Mouse (Mus musculus): ENCODE data around the gene Arhgap1. TPM values are rescaled to one million over a fixed set of nuclear protein-coding genes. Genes with fewer than 3 reads are reported as not detected.
"Not testable (repeated sequence)": the region's sequence is repeated elsewhere in the genome, so short reads cannot be mapped to it uniquely, and the experiment has no call there.

The Arhgap1 gene
- total RNA-seq (2021): 10 to 100 TPM; 33.2 to 36.0 TPM
- long read RNA-seq, experiment 1, partial matches to known transcripts: 11 of 22 reads
- long read RNA-seq, experiment 1, other reads (novel, unspliced or antisense): 5 of 22 reads
- long read RNA-seq, experiment 2, partial matches to known transcripts: 2 of 15 reads
- long read RNA-seq, experiment 2, other reads (novel, unspliced or antisense): 4 of 15 reads

DNA sequence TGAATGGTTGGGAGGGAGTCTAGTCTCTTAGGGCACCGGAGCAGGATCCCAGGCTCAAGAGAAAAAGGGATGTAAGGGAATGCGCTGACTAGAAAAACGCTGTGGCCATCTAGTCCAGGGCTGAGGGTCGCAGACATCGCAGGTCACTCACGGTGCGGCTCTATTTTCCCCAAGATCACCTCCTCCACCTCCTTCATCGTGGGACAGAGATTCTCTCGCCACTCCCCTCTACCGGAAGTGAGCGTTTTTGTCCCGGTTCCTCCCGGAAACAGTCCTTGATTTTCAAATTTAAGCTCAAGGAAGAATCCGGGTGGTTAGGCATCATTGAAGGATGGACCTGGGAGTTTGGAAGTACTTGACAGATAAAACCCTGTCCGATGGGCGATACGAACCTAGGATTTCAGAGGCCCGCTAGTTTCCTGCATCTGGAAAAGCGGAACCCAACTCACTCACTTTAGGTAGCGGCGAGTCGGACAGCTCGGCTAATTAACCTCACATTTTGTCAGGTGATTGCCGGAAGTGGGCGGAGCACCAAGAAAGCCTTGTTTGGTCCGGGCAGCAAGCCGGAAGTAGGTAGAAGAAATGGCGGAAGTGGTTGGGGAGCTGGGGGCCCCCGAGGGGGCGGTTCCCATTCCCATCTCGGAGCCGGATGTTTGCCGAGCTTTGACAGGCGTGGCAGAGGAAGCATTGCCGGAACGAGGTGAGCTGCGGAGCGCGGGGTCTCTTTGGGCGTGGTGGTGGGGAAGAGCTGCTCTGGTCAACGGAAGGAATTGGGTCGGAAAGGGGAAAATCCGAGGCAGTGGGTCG is at the start of gene Arhgap1, which contains the start of gene Zfp408:
Arhgap1 (plus strand) TSS at position 308 of the 807 bp plus-strand sequence.
Zfp408 (minus strand) TSS at position 239 of the 807 bp plus-strand sequence.
- peak; percentile 95 to 97 for DNase-seq
- intact Hi-C loops (cut with DNase I): no loop called here

DNA sequence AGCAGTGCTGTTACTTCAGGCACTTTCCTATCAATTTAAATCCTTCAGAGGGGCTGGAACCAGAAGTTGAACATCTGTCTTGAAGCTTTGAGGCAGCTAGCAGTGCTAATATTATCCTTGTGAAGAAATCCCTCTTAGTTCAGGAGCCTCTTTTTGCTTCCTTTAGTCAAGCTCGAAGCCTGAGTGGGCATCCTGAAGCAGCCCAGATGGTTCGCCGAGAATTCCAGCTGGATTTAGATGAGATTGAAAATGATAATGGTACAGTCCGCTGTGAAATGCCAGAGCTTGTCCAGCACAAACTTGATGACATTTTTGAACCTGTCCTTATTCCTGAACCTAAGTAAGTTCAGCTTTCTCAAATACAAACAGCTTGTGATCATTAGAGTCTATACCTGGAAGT is 49.2 kb upstream of the Arhgap1 start:
- DNase-seq: no peak
- intact Hi-C loops (cut with DNase I): no loop called here

DNA sequence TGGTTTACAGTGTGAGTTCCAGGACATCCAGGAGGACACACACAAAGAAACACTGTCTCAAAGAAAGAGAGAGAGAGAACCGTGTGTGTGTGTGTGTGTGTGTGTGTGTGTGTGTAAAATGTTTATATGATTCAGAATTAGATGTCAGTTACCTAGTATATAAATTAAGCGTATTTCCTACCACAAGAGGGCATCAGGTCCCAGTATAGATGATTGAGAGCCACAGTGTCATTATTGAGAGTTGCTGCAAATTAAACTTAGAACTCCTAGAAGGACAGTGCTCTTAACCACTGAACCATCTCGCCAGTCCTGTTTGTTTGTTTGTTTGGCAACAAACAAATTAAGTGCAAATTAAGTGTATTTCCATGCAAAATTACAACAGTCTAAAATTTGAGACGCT is 47.3 kb upstream of the Arhgap1 start:
- DNase-seq: no peak
- intact Hi-C loops (cut with DNase I): no loop called here

DNA sequence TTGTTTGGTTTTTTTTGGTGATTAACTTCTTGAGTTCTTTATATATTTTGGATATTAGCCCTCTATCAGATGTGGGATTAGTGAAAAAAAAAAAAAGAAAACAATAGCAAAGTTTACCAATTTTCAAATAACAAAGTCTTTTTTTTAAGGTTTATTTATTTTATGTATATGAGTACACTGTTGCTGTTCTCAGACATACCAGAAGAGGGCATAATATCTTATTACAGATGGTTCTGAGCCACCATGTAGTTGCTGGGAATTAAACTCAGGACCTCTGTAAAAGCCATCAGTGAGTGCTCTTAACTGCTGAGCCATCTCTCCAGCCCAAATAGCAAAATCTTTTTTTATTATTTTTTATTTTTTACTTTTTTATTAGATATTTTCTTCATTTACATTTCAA is 40.3 kb upstream of the Arhgap1 start:
- DNase-seq; intact Hi-C loops (cut with DNase I): not testable (repeated sequence)

DNA sequence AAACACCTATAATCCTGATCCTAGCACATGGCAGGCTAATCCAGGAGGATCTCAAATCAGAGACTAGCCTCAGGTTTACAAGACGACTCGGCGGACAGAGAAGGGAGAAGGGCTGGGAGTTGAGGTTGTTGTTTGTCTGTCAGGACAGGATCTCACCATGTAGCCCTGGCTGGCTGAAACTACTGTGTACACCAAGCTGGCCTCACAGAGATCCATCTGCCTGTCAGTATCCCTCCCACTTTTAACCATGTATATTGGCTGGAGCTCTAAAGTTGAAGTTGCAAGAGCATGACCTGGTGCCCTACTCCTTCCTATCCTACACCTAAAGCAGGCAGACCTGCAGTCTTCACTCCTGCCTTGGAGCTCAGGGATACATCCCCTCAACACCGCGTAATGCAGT is 27.3 kb upstream of the Arhgap1 start:
- DNase-seq: no peak
- intact Hi-C loops (cut with DNase I): no loop called here

DNA sequence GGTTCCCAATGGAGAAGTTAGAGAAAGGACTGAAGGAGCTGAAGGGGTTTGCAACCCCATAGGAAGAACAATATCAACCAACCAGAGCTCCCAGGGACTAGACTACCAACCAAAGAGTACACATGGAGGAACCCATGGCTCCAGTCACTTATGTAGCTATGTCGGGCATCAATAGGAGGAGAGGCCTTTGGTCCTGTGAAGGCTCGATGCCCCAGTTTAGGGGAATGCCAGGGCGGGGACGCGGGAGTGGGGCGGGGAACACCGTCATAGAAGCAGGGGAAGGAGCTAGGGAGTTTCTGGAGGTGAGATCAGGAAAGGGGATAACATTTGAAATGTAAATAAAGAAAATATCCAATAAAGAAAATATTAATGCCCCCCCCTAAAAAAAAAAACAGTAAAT is 26.3 kb upstream of the Arhgap1 start:
- intact Hi-C loops (cut with DNase I); DNase-seq: not testable (repeated sequence)

DNA sequence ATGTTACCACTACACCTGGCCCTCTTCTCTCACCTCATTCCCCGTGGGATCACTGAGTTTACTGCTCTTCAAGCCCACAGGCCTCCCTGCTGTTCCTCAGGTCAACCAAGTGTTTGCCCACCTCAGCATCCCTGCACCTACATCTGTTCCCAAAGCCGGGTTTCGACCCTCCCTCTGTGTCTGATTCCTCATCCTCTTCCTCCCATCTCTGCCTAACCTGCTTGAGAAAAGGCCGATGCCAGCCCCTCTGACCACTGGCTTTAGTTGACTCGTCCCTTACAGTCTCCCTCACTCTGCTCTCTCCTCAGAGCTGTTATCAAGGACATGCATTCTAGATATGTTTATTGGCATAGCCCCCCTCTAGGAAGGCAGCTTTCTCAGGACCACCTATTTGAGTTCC is 22.2 kb upstream of the Arhgap1 start:
- intact Hi-C loops (cut with DNase I): no loop called here
- no peak for DNase-seq

DNA sequence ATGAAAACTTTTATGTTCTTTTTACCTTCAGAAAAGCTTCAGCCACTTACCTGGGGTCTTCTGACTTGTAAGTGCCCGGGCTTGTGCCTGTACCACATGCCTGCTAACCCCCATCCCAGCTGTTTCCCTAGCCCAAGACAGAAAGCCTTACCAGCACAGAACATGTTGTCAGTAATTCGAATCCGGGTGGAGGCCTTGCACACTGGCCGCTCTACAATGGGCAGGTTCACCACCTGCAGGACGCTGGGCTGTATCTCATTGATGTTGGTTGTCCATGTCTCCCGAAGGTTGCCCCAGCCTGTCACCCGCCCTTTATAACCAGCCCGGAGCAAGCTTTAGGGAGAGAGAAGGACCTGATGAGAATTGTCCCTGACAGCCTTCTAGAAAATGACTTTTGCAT is 21.5 kb upstream of the Arhgap1 start:
- intact Hi-C loops (cut with DNase I): no loop called here
- no peak for DNase-seq

DNA sequence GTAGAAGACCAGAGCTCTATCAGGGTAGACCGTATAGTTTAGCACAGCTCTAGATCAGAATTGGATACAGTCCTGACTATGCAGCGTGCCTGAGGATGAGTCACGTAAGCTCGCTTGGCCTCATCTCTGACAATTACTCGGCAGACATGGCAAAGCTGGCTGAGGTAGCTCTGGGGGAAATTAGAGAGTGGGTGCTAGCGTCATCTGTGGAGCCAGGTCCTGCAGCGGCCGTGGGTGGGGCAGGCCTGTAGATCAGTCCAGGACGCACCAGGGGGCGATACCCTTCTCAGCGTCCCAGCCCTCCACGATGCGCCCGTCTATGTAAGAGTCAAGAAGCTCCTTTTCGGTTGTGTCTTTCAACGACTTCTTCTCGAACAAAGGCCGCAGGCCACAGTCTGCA is 20.0 kb upstream of the Arhgap1 start:
- no peak for DNase-seq
- intact Hi-C loops (cut with DNase I): no loop called here

DNA sequence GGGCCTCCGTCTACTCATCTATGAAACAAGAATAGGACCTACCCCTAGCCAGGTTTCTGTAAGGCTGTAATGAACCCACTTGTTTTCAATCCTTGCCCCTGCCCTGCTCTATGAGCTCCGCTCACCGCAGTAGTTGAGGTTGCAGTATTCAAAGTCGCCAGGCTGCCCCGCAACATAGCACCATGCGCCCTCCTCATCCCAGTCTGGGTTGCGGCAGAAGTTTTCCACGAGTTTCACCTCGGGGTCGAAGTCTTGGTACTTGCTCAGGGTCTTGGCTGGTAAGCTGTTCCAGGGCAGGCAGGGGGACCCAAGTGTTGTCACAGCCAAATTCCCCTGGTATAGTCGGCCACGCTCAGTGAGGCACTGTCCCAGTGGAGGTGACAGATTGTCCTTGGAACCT is 19.3 kb upstream of the Arhgap1 start:
- DNase-seq: no peak
- intact Hi-C loops (cut with DNase I): no loop called here

DNA sequence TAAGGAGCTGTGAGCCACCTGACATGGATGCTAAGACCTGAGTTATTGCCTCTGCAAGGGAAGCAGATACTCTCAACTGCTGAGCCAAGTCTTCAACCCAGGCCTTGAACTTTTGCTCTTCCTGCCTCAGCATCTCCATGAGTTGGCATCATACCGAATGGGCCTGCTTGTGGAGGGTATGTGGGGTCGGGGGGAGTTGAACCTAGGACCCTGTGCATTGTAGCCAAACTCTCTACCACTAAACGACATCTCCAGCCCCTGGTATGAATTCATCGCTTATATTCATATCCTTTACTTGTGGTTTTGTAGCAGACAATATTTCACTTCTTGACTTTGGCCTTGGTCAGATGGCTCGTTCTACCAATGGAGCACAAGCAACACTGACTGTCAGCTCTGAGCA is 17.8 kb upstream of the Arhgap1 start:
- DNase-seq: no peak
- intact Hi-C loops (cut with DNase I): no loop called here

DNA sequence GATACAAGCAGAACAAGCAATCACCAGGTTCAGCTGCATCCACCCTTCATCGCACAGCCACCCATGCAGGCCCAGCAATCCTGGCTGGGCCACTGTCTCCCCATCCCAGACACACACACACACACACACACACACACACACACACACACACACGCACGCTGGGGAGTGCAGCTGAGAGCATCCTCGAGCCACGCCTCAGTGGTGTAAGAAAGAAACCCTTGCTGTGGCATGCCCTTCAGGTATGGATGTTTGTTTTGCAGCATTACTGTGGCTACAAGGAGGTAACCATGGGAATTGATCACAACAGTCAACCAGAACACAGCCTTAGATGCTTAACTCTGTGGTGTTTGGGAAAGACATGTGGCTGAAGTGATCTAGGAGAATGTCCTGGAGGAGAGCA is 17.3 kb upstream of the Arhgap1 start:
- intact Hi-C loops (cut with DNase I): no loop called here
- DNase-seq: no peak

DNA sequence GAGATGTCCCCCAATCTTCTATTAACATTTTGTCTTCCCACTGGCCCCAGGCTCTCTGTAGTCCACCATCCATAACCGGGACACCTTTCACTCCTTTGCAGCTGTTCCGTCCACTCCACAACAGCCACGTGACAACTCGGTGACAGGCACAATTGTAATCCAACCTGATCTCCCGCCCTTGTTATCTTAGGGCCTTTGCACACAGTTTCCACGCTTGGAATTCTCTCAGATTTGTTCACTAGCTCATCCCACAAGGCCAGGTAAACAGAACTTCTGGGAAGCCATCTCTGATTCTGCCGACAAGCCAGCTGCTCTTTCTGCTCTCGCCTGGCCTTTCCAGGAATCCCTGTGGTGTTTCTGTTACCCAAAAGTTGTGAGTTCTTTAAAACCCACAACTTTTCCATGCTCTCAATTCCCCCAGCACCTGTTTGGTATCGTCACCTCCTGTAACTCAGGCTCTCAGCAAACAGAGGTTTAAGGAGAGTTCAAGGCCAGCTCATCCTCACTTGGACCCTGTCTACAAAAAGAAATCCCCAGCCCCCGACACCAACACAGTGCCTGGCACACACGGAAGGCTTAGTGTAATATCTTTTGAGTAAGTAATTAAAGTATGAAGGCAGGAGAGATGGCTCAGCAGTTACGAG is 16.2 kb upstream of the Arhgap1 start:
- intact Hi-C loops (cut with DNase I): no loop called here
- no peak for DNase-seq

DNA sequence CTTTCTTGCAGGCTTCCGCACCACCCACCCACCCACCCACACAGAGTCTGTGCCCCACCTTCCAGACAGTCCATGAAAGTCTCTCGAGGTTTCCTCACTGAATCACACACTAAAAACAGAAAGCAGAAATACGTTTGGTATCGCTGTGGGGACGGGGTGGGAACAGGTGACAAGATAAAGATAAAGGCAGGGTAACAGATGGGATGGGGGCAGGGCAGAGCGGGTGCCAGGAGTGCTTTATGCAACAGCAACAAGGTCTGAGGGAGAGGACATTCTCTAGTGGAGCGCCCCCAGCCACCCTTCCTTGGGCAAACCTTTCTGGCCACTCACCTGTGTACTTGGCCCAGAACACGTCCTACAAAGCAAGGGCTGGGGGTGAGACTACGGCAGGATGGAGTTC is 14.8 kb upstream of the Arhgap1 start:
- intact Hi-C loops (cut with DNase I): no loop called here
- no peak for DNase-seq

DNA sequence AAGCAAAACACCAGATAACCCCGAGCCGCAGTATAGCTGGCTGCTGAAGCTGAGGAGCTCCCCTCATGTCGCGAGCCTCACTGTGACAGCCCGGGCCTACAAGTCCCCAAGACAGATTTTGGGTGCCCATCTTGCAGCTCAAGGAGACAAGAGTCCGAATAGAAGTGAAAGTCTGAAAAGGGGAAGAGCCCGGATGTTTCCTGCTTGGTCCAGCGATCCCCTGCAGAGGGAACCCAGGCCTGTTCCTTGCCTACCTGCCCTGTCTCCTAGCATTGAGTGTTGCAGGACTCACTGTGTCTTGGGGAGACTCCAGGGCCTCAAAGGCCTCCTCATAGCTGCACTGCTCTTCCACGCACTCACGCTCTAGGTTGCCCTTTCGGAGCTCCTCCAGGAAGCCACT is 14.2 kb upstream of the Arhgap1 start:
- DNase-seq: no peak
- intact Hi-C loops (cut with DNase I): no loop called here

DNA sequence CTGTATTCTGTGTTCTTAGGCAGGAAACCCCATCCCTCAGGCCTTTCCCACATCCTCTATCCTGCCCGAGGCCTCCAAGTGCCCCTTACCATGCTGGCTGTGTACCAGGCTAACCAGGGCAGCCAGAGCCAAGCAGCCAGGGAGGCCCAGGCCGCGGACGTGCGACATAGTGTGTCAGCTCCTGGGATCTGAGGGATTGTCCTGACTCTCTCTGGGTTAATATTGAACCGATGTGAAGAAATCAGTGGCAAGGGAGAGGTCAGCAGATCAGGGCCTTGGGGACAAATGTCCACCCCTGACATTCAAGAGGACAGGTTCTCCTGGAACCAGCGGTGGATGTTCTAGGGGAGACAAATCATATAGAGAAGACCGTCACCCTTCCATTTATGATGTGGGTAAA is 13.4 kb upstream of the Arhgap1 start, which contains the start of gene F2:
F2 (minus strand) TSS at position 186 of the 400 bp plus-strand sequence.
- intact Hi-C loops (cut with DNase I): no loop called here
- DNase-seq: no peak

DNA sequence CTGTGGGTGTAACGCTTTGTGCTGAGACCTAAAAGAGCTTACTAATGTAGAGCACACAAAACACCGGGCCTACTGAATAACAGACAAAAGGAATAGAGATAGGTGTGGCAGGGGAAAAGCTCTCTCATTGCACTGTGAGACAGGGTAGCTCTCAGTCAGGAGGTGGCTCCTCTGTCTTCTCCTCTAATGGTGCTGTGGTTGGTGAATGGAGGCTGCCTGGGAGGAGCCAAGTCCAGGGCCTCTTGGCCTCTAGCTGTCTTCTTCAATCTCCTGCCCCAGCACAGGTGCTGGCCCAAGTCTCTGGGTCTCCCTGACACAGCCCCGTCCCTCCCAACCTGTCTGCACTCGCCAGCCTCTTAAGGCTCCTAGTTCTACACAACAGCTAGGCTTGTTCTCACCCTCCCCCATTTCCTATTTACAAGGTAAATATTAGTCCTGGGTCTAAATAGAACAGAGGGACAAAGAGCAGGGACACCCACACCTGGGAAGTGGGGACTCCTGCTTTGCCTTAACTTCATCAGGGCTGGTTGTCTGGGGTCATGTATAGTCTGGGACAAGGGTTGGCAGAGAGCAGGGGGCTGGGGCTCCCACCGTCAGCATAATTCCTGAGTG is 12.8 kb upstream of the Arhgap1 start:
- no peak for DNase-seq
- intact Hi-C loops (cut with DNase I): no loop called here

DNA sequence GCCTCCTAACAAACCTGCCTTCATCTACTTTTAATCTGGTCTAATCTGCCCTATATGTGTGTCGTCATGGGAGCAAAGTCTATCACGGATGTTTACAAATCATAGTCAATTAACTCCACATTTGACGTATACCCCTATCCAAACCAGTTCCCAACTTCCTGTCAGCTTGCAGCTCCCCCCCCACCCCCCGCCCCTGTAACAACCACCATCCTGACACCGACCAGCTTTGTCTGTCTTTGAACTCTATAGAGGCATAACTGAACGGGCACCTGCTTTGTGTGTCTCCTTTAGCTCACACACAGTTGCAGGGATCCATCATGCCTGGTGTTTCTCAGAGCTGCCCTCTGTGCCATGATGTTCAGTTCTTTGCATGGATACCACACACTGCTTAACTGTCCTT is 10.7 kb upstream of the Arhgap1 start:
- intact Hi-C loops (cut with DNase I): loop anchor here (1.0 kb wide), 1 partner anchor 18 kb away; no protein-coding TSS in a partner anchor
- DNase-seq: no peak

DNA sequence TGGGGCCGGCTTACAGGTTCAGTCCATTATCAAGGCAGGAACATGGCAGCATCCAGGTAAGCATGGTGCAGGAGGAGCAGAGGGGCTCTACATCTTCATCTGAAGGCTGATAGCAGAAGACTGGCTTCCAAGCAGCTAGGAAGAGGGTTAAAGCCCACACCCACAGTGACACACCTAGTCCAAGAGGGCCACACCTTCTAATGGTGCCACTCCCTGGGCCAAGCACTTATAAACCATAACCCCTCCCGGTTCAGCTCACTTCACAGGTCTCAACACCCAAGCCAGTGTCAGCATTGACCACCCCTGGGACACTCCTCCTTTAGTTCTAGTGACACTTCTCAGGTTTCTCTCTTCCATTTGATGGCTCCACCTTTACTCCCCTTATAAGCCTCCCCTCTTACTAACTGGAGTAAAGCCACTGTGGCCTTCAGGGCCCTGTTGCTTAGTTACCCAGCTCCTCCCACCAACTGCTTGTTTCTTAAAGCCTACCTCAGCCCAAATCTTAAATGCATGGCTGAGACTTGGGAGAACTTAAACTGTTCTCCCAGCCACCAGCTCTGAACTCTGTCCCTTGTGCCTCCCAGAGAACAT is 6.7 kb upstream of the Arhgap1 start:
- intact Hi-C loops (cut with DNase I): no loop called here
- DNase-seq: no peak

DNA sequence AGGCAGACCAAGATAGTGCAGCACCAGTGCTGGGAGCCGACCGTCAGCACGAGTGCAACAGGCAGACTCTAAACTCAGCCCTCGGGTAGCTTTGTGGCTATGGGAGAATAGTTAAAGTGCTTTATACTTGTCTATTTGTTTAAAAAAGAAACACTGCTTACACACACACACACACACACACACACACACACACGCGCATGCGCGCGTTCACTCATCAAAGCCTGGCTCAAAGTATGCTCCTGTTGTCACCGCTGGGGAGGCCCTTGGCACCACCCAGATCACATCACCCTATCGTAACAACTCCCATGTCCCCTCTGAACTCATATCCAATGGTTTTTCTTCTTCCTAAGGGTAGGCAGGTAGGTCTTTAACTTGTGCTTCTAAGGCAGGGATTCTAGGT is 5.6 kb upstream of the Arhgap1 start:
- intact Hi-C loops (cut with DNase I): no loop called here
- no peak for DNase-seq

DNA sequence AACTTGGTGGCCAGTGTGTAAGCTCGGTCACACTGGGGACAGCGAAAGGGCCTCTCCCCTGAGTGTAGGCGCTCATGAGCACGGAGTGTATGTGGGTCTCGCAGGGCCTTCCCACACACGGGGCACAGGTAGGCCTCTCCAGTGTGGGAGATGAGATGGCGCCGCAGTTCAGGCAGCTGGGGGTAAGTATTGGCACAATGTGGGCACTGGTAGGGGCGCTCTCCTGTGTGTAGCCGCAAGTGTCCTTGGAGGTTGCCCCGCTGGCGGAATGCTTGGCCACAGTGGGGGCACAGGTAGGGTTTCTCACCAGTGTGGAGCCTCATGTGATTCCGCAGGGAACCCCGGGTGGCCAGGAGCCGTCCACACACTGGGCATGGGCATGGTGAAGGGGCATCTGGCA is 4.3 kb upstream of the Arhgap1 start:
- intact Hi-C loops (cut with DNase I): no loop called here
- DNase-seq: no peak

All from heart, postnatal 14 days (tissue).